1 mouse cellular context compared by ENCODE assay signal in genomic region chr9:37544447-37545165, GRCm38 (mm10).
TF ChIP-seq lines count a peak whose summit lies in the region.

No protein-coding gene starts in this region.

TF ChIP-seq in CH12.LX, 34 proteins besides CTCF, POLR2A, EP300 and RAD21 (continued from another document):
- TF ChIP-seq UBTF (IDR thresholded peaks at IDR 0.05; ENCODE audit: low read depth, low read length) (no peak), SMC3 (IDR thresholded peaks at IDR 0.05; ENCODE audit: low read depth, low read length) (peak; percentile 87), MAX (IDR thresholded peaks at IDR 0.05; ENCODE audit: low read length) (0 out of 2 replicates have a peak, but pooled peaks have one; percentile 57), JUN (IDR thresholded peaks at IDR 0.05; ENCODE audit: insufficient read depth, low read depth, low read length) (no peak), ETS1 (conservative IDR thresholded peaks at IDR 0.05; ENCODE audit: low read depth, low read length) (peak; percentile 55; the same call in 1 of the 2 replicates), TBP (conservative IDR thresholded peaks at IDR 0.05; ENCODE audit: low read depth, low read length) (no peak), GABPA (IDR thresholded peaks at IDR 0.05; ENCODE audit: insufficient replicate concordance, low read depth, low read length) (no peak), JUND (conservative IDR thresholded peaks at IDR 0.05; ENCODE audit: low read depth, low read length) (no peak), ZNF384 (IDR thresholded peaks at IDR 0.05; ENCODE audit: low read depth, low read length) (peak; percentile 99), MXI1 (IDR thresholded peaks at IDR 0.05; ENCODE audit: low read depth, low read length) (peak; percentile 91), MAFK (IDR thresholded peaks at IDR 0.05; ENCODE audit: insufficient replicate concordance, low read length) (no peak), E2F4 (IDR thresholded peaks at IDR 0.05; ENCODE audit: insufficient replicate concordance, low read depth, low read length) (no peak), ZC3H11A (IDR thresholded peaks at IDR 0.05; ENCODE audit: low read depth, low read length) (peak; percentile 18; the same call in 1 of the 2 replicates), ELF1 (IDR thresholded peaks at IDR 0.05; ENCODE audit: low read depth, low read length) (peak; percentile 71), BHLHE40 (IDR thresholded peaks at IDR 0.05; ENCODE audit: low read depth, low read length) (peak; percentile 40; the same call in 1 of the 2 replicates), TCF12 (IDR thresholded peaks at IDR 0.05; ENCODE audit: low read depth, low read length) (0 out of 2 replicates have a peak, but pooled peaks have one; percentile 23), USF1 (IDR thresholded peaks at IDR 0.05; ENCODE audit: low read depth, low read length) (no peak), NELFE (IDR thresholded peaks at IDR 0.05; ENCODE audit: low read depth, low read length) (peak; percentile 52; the same call in 1 of the 2 replicates), ZMIZ1 (IDR thresholded peaks at IDR 0.05; ENCODE audit: low read depth, low read length) (no peak), MYC (IDR thresholded peaks at IDR 0.05; ENCODE audit: low read depth, low read length) (peak; percentile 48; the same call in 1 of the 2 replicates), MAZ (IDR thresholded peaks at IDR 0.05; ENCODE audit: low read depth, low read length) (peak; percentile 94), SIN3A (IDR thresholded peaks at IDR 0.05; ENCODE audit: low read length) (peak; percentile 89), RCOR1 (conservative IDR thresholded peaks at IDR 0.05; ENCODE audit: low read depth, low read length) (no peak), HCFC1 (IDR thresholded peaks at IDR 0.05; ENCODE audit: low read depth, low read length) (no peak; the same call in 1 of the 2 replicates), MEF2A (IDR thresholded peaks at IDR 0.05; ENCODE audit: borderline replicate concordance, low read depth, low read length) (peak; percentile 32; the same call in 1 of the 2 replicates), USF2 (conservative IDR thresholded peaks at IDR 0.05; ENCODE audit: low read depth, low read length) (no peak), KAT2A (IDR thresholded peaks at IDR 0.05; ENCODE audit: insufficient replicate concordance, low read length) (no peak), CHD2 (IDR thresholded peaks at IDR 0.05; ENCODE audit: low read length) (0 out of 2 replicates have a peak, but pooled peaks have one; percentile 6), PAX5 (IDR thresholded peaks at IDR 0.05; ENCODE audit: low read length) (no peak), CHD1 (IDR thresholded peaks at IDR 0.05; ENCODE audit: low read depth, low read length) (no peak), ZKSCAN1 (IDR thresholded peaks at IDR 0.05; ENCODE audit: borderline replicate concordance, low read depth, low read length) (peak; percentile 20; the same call in 1 of the 2 replicates), IRF4 (IDR thresholded peaks at IDR 0.05; ENCODE audit: low read depth, low read length) (peak; percentile 74), NRF1 (IDR thresholded peaks at IDR 0.05; ENCODE audit: low read depth, low read length) (no peak)
TF ChIP-seq in CH12.LX: peak in this region for 17.
